Mouse (Mus musculus) limb, embryonic 14.5 days (tissue): ENCODE measurements around the gene Maff. TPM values are rescaled to one million over a fixed set of nuclear protein-coding genes. Genes with fewer than 3 reads are reported as not detected.
A peak's percentile ranks its signal among the peaks of the same experiment; 100 is the strongest.

ENCODE experiments used
- ATAC-seq: fragments of 200-750 bp; cut with Nextera tagmentation; 2 replicates; pipeline ENCODE4 v1.8.0; 2017; ENCODE audit warnings: low read depth, moderate number of reproducible peaks, moderate TSS enrichment; ENCODE audit not compliant: low FRiP score
- DNase-seq: peaks from one replicate; pipeline ENCODE4 v3.0.0-alpha.2; 2015; ENCODE audit warnings: low spot score
- H3K27ac ChIP-seq: fragments of 300-500 bp; sonication (generic); replicated peaks from 2 replicates; pipeline ENCODE4 v1.5.1; 2014; ENCODE audit warnings: low read depth, mild to moderate bottlenecking, low read length, moderate library complexity, mixed read lengths
- H3K27me3 ChIP-seq: fragments of 300-500 bp; sonication (generic); 2 replicates; pipeline ENCODE4 v1.6.1; 2014; ENCODE audit warnings: low read length, mixed read lengths; ENCODE audit not compliant: control insufficient read depth, insufficient read depth
- H3K36me3 ChIP-seq: fragments of 300-500 bp; sonication (generic); 2 replicates; pipeline ENCODE4 v1.6.1; 2014; ENCODE audit warnings: mild to moderate bottlenecking, low read length, moderate library complexity, mixed read lengths; ENCODE audit not compliant: control insufficient read depth, insufficient read depth
- H3K4me1 ChIP-seq: fragments of 300-500 bp; sonication (generic); 2 replicates; pipeline ENCODE4 v1.6.1; 2014; ENCODE audit warnings: antibody characterized with exemption, low read length, mixed read lengths; ENCODE audit not compliant: control insufficient read depth, insufficient read depth
- H3K4me2 ChIP-seq: fragments of 300-500 bp; sonication (generic); replicated peaks from 2 replicates; pipeline ENCODE4 v1.6.1; 2014; ENCODE audit warnings: low read depth, mild to moderate bottlenecking, low read length, moderate library complexity; ENCODE audit not compliant: severe bottlenecking
- H3K4me3 ChIP-seq: fragments of 300-500 bp; sonication (generic); replicated peaks from 2 replicates; pipeline ENCODE4 v1.5.1; 2014; ENCODE audit warnings: low read length
- H3K9ac ChIP-seq: fragments of 300-500 bp; sonication (generic); 2 replicates; pipeline ENCODE4 v1.6.1; 2014; ENCODE audit warnings: mild to moderate bottlenecking, low read depth, low read length, moderate library complexity; ENCODE audit not compliant: severe bottlenecking
- H3K9me3 ChIP-seq: fragments of 300-500 bp; sonication (generic); 2 replicates; pipeline ENCODE4 v1.6.1; 2016; ENCODE audit warnings: low read length; ENCODE audit not compliant: control insufficient read depth
- POLR2A ChIP-seq: fragments of 200-500 bp; IDR thresholded peaks from 2 replicates; pipeline ENCODE4 v1.8.0; 2012; ENCODE audit warnings: inconsistent platforms, mild to moderate bottlenecking, moderate library complexity, borderline replicate concordance; ENCODE audit not compliant: insufficient read depth, insufficient read length; ENCODE audit errors: extremely low read depth
- WGBS: fragments of 180-500 bp; shearing (Covaris S2); extraction: QIAGEN DNeasy Blood & Tissue Kit; methylation state at CpG from one replicate; pipeline ENCODE4 v1.1.7; 2014; 5-methylcytosine and 5-hydroxymethylcytosine counted together
- polyA plus RNA-seq, 2 experiments: library from polyadenylated mRNA; depleted of rRNA in 1 of 2; stranded (reverse) in 1 of 2; unstranded in 1 of 2; fragments of >200 nt; fragmentation: Nextera tagmentation in 1 of 2; extraction: Ambion mirVana in 1 of 2; gene quantifications; 2 replicates each; pipeline versions ENCODE4 v1.2.1 to v1.2.3; 2012 to 2014

The Maff gene
- polyA plus RNA-seq, 2 experiments: 3.0 to 5.5 TPM

DNA sequence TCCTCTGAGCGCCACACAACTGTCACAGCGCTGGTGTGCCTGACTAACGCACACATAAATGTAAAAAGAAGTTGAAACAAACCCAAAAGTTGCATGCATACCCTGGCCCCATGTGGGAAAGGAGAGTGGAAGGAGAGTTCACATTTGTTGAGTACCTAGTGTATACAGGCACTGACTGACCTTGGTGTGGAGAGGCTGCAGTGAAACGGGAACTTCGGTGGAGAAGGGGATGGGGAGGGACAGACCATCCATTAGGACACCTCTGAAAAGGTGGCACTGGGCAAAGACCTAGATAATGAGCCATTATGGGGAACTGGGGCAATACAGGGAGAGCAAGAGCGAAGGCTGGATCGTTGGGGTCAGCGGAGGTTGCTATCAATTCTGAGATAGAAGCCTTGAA is 10.1 kb downstream of the Maff start:
- no peak overlapping the region for H3K9ac ChIP-seq
- H3K4me1 ChIP-seq: peaks cover 29% of the 10 kb centered on the region
- 74% methylated on average over 8 of the region's 8 CpGs for WGBS

GRCm38 (mm10) chr15:79357036-79357911 is 10.9 kb downstream of the Maff start:
- Histone ChIP-seq H3K4me2 (peak overlapping the region; percentile 99), H3K27ac (peak overlapping the region; percentile 61), H3K9ac (peak overlapping the region; percentile 61), H3K27me3 (no peaks in the 10 kb centered on the region), H3K4me1 (peaks cover 27% of the 10 kb centered on the region), H3K9me3 (no peaks in the 10 kb centered on the region), H3K4me3 (peak overlapping the region; percentile 50), H3K36me3 (peaks cover 18% of the 10 kb centered on the region)
- peak; percentile 91 for ATAC-seq
- under 1% methylated on average over 55 of the region's 77 CpGs for WGBS
- TF ChIP-seq POLR2A: 0 out of 2 replicates have a peak, but pooled peaks have one; percentile 60
- peak; percentile 88 for DNase-seq

More for the DNA sequence above, 10.1 kb downstream of the Maff start:
- Histone ChIP-seq H3K27me3 (no peaks in the 10 kb centered on the region), H3K9me3 (no peaks in the 10 kb centered on the region), H3K4me3 (peak overlapping the region; percentile 50), H3K27ac (no peak overlapping the region), H3K4me2 (peak overlapping the region; percentile 99), H3K36me3 (peaks cover 10% of the 10 kb centered on the region; the same call in 1 of the 2 replicates)
- ATAC-seq (no peak), DNase-seq (no peak)
- TF ChIP-seq POLR2A: no peak

DNA sequence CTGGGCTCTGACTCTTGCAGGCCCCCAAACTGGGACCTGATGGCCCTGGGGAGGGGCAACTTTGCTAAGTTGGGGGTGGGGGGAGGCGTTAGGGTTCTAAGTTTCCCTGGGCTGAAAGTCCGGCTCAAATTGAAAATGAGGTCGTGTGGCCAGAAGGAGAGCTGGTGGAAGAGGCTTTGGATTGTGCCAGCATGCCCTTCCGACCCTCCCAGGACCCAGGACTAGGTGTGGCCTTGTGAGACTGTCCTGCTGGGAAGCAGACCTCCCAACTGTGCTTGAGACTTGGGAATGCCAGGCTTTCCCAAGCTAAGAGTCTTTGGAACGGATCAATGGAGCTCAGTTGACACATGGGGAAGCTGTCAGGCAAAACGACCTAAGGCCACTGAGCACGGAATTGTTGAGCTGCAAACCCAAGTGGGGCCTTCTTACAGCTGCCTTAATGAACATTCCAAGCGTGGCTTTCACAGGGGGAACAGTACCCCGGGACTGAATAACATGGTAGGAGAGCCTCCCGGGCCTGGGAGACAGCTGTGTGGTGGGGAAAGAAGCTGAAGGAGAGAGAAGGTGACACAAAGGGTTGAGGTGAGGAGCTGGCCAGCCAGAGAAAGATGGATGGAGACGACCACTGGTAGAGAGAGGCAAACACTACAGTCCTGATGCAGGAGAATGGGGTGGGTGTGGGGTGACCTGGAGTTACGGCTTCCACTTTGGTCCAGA is 11.7 kb downstream of the Maff start:
- Histone ChIP-seq H3K4me3 (peak overlapping the region; percentile 50), H3K27ac (no peak overlapping the region), H3K9me3 (no peaks in the 10 kb centered on the region), H3K36me3 (peaks cover 27% of the 10 kb centered on the region), H3K4me2 (peak overlapping the region; percentile 99), H3K27me3 (no peaks in the 10 kb centered on the region), H3K4me1 (peaks cover 27% of the 10 kb centered on the region), H3K9ac (peak overlapping the region; percentile 61; the same call in 1 of the 2 replicates)
- ATAC-seq: no peak; the same call in 1 of the 2 replicates
- no peak for TF ChIP-seq POLR2A
- DNase-seq: no peak
- 36% methylated on average over 12 of the region's 12 CpGs for WGBS

DNA sequence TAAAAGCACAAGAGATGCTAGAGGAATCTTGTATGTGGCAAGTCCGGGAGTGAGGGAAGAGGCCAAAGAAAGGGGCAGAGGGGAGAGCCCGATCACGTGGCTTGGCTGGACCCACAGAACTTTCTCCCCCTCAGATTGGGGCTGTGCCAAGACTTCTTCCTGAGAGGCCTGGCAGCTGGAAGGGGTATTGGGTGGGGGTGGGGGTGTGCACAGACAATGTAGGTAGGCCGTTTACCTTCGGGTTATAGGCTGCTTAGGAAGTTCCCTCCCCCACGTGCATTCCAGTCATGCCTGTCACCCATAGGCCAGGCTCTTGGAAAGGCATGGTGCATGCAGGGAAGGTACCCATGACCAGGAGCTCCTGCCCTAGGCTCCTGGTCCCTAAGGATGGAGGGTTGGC is 13.5 kb downstream of the Maff start:
- H3K9ac ChIP-seq: no peak overlapping the region
- peak overlapping the region; percentile 69 for H3K27ac ChIP-seq
- 0 out of 2 replicates have a peak, but pooled peaks have one; percentile 20 for ATAC-seq
- no peaks in the 10 kb centered on the region for H3K9me3 ChIP-seq
- H3K27me3 ChIP-seq: no peaks in the 10 kb centered on the region
- H3K4me2 ChIP-seq: peak overlapping the region; percentile 11; the same call in 1 of the 2 replicates
- H3K36me3 ChIP-seq: peaks cover 45% of the 10 kb centered on the region
- TF ChIP-seq POLR2A: no peak
- peaks cover 27% of the 10 kb centered on the region for H3K4me1 ChIP-seq
- peak; percentile 42 for DNase-seq
- no peak overlapping the region for H3K4me3 ChIP-seq
- WGBS: 8% methylated on average over 6 of the region's 6 CpGs

- WGBS: 51% methylated on average over 7 of the region's 7 CpGs
- H3K9me3 ChIP-seq: no peaks in the 10 kb centered on the region
- H3K36me3 ChIP-seq: peaks cover 49% of the 10 kb centered on the region
- no peak overlapping the region for H3K9ac ChIP-seq
- peak overlapping the region; percentile 69; the same call in 1 of the 2 replicates for H3K27ac ChIP-seq
- ATAC-seq (no peak), DNase-seq (no peak)
- no peak overlapping the region for H3K4me3 ChIP-seq
- peaks cover 27% of the 10 kb centered on the region for H3K4me1 ChIP-seq
- H3K4me2 ChIP-seq: no peak overlapping the region
- TF ChIP-seq POLR2A: no peak
- H3K27me3 ChIP-seq: no peaks in the 10 kb centered on the region
These were observed 13.9 kb downstream of the Maff start for GRCm38 (mm10) chr15:79360371-79360770.
